Mouse (Mus musculus): ENCODE measurements around the gene Rad51b. TPM values are rescaled to one million over a fixed set of nuclear protein-coding genes. Genes with fewer than 3 reads are reported as not detected.

Rad51b gene
- polyA plus RNA-seq, 1 experiment from 2014 or later: 5.1 TPM

GRCm38 (mm10) chr12:79610511-79611103 is 313.5 kb downstream of the Rad51b start:
- in situ Hi-C loops (cut with MboI; ENCODE audit: low pct_unique_long_range_greater_than_20kb): loop anchor here (5.0 to 25.0 kb wide), 4 partner anchors 253 to 777 kb away; no protein-coding TSS in a partner anchor
- CTCF ChIA-PET: interaction anchor here (1.3 to 1.7 kb wide), 3 partner anchors 10 to 252 kb away, joined by 4 to 9 read pairs (median 4); no protein-coding TSS in a partner anchor
- TF ChIP-seq CTCF (IDR thresholded peaks at IDR 0.05): no peak
- DNase-seq (ENCODE audit: low read depth, low spot score) (no peak), ATAC-seq (no peak)
- POLR2A ChIA-PET: interaction anchor here (1.4 kb wide), 1 partner anchor 498 kb away, joined by 5 read pairs; no protein-coding TSS in a partner anchor
- H3K27me3 ChIP-seq: no peaks in the 10 kb centered on the region

DNA sequence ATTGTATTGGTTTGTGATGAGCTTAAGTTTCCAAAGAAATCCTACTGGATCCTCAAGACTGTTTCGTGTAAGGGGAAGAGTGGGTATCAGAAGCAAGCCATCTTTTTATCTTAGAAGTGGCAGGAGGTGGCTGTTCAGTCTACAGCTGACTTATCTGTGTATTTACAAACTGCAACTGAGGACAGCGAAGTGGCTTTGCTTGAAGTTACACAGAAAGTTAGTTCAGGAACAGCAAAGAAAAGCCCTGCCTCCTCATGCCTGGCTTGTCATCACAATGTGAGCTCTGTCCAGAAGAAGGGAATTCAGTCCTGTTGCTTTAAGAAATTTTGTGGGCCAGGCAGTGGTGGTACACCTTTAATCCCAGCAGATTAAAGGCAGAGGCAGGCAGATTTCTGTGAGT is 314.6 kb downstream of the Rad51b start:
- no peaks in the 10 kb centered on the region for H3K27me3 ChIP-seq
- in situ Hi-C loops (cut with MboI; ENCODE audit: low pct_unique_long_range_greater_than_20kb): loop anchor here (5.0 to 25.0 kb wide), 4 partner anchors 254 to 776 kb away; no protein-coding TSS in a partner anchor
- TF ChIP-seq CTCF (IDR thresholded peaks at IDR 0.05): no peak
- CTCF ChIA-PET: interaction anchor here (1.3 to 1.7 kb wide), 5 partner anchors 11 to 529 kb away, joined by 3 to 9 read pairs (median 4); no protein-coding TSS in a partner anchor
- DNase-seq (ENCODE audit: low read depth, low spot score): no peak
- ATAC-seq: no peak
- POLR2A ChIA-PET: interaction anchor here (0.6 to 1.2 kb wide), 2 partner anchors 251 to 521 kb away, joined by 3 to 4 read pairs; no protein-coding TSS in a partner anchor

- ChIA-PET CTCF (interaction anchor here (1.3 kb wide), 2 partner anchors 128 to 528 kb away, joined by 3 to 5 read pairs; no protein-coding TSS in a partner anchor), POLR2A (interaction anchor here (1.0 to 1.2 kb wide), 2 partner anchors 519 to 520 kb away, joined by 4 to 5 read pairs; no protein-coding TSS in a partner anchor)
- DNase-seq (ENCODE audit: low read depth, low spot score) (no peak), ATAC-seq (peak; percentile 54)
- no peaks in the 10 kb centered on the region for H3K27me3 ChIP-seq
- in situ Hi-C loops (cut with MboI; ENCODE audit: low pct_unique_long_range_greater_than_20kb): loop anchor here (5.0 to 25.0 kb wide), 4 partner anchors 255 to 775 kb away; no protein-coding TSS in a partner anchor
- TF ChIP-seq CTCF (IDR thresholded peaks at IDR 0.05): peak; percentile 95
Observed at GRCm38 (mm10) chr12:79612334-79613060, 315.4 kb downstream of the Rad51b start.

- CTCF ChIA-PET: no interaction called here
- POLR2A ChIA-PET: interaction anchor here (1.0 kb wide), 1 partner anchor 518 kb away, joined by 5 read pairs; no protein-coding TSS in a partner anchor
- ATAC-seq (no peak), DNase-seq (ENCODE audit: low read depth, low spot score) (no peak)
- TF ChIP-seq CTCF (IDR thresholded peaks at IDR 0.05): no peak
- in situ Hi-C loops (cut with MboI; ENCODE audit: low pct_unique_long_range_greater_than_20kb): loop anchor here (5.0 to 25.0 kb wide), 4 partner anchors 256 to 774 kb away; no protein-coding TSS in a partner anchor
- no peaks in the 10 kb centered on the region for H3K27me3 ChIP-seq
Observed at GRCm38 (mm10) chr12:79613061-79613788, 316.1 kb downstream of the Rad51b start.

DNA sequence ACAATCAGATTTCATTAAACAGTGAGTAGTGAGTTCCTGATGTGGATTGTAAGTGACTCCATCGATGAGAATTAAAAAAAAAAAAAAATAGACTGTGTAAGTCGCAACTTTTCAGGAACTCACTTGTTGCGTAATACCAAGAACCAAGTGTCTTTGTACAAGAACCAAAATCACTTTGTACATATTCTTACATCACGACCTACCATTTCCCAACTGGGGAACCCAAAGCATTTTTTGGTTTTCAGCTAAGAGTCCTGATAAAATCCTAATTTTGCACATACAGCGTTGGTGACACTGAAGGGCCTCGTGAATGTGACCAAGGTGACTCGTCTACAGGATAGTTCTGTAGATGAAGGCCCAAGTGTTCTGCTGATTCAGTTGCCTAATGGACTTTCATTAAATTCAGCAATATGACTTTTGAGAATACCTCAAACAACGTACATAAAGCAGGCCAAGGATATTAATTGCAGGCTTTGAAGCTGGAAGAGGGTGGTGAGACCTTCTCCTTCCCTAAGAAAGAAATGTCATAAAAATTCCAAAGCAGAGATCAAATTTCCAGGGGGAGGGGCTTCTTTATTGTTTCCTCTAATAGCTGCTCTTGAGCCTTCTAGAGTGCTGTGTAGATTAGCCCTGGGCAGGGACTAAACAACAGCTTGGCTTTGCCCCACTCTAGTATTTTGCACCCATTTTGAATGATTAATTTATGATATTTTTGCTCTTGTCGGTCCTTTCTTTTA is 316.9 kb downstream of the Rad51b start:
- POLR2A ChIA-PET: interaction anchor here (0.8 to 1.0 kb wide), 2 partner anchors 499 to 518 kb away, joined by 4 to 5 read pairs; partner anchors contain the start of gene Zfp36l1
- in situ Hi-C loops (cut with MboI; ENCODE audit: low pct_unique_long_range_greater_than_20kb): loop anchor here (5.0 to 25.0 kb wide), 4 partner anchors 257 to 773 kb away; no protein-coding TSS in a partner anchor
- no peak for ATAC-seq

GRCm38 (mm10) chr12:79614583-79614953 is 317.5 kb downstream of the Rad51b start:
- no peak for TF ChIP-seq CTCF (IDR thresholded peaks at IDR 0.05)
- ATAC-seq (no peak), DNase-seq (ENCODE audit: low read depth, low spot score) (no peak)
- H3K27me3 ChIP-seq: no peaks in the 10 kb centered on the region
- ChIA-PET CTCF (interaction anchor here (1.1 to 1.5 kb wide), 2 partner anchors 10 to 489 kb away, joined by 3 read pairs; no protein-coding TSS in a partner anchor), POLR2A (interaction anchor here (0.8 kb wide), 1 partner anchor 499 kb away, joined by 4 read pairs; the partner anchor contains the start of gene Zfp36l1)
- in situ Hi-C loops (cut with MboI; ENCODE audit: low pct_unique_long_range_greater_than_20kb): loop anchor here (5.0 to 25.0 kb wide), 4 partner anchors 257 to 773 kb away; no protein-coding TSS in a partner anchor

More for the DNA sequence above, 316.9 kb downstream of the Rad51b start:
- DNase-seq (ENCODE audit: low read depth, low spot score): no peak
- no peaks in the 10 kb centered on the region for H3K27me3 ChIP-seq
- CTCF ChIA-PET: interaction anchor here (1.1 to 1.5 kb wide), 2 partner anchors 9 to 490 kb away, joined by 3 read pairs; no protein-coding TSS in a partner anchor
- TF ChIP-seq CTCF (IDR thresholded peaks at IDR 0.05): no peak

GRCm38 (mm10) chr12:79615717-79616316 is 318.7 kb downstream of the Rad51b start:
- CTCF ChIA-PET: interaction anchor here (1.5 kb wide), 1 partner anchor 11 kb away, joined by 3 read pairs; no protein-coding TSS in a partner anchor
- no peak for TF ChIP-seq CTCF (IDR thresholded peaks at IDR 0.05)
- in situ Hi-C loops (cut with MboI; ENCODE audit: low pct_unique_long_range_greater_than_20kb): loop anchor here (25.0 kb wide), 1 partner anchor 771 kb away; no protein-coding TSS in a partner anchor
- POLR2A ChIA-PET: no interaction called here
- DNase-seq (ENCODE audit: low read depth, low spot score) (no peak), ATAC-seq (no peak)
- H3K27me3 ChIP-seq: no peaks in the 10 kb centered on the region

- H3K27me3 ChIP-seq: no peaks in the 10 kb centered on the region
- in situ Hi-C loops (cut with MboI; ENCODE audit: low pct_unique_long_range_greater_than_20kb): loop anchor here (25.0 kb wide), 1 partner anchor 768 kb away; no protein-coding TSS in a partner anchor
- POLR2A ChIA-PET: no interaction called here
- CTCF ChIA-PET: no interaction called here
- ATAC-seq (no peak), DNase-seq (ENCODE audit: low read depth, low spot score) (no peak)
- peak; percentile 16 for TF ChIP-seq CTCF (IDR thresholded peaks at IDR 0.05)
Observed at GRCm38 (mm10) chr12:79619009-79619408, 321.9 kb downstream of the Rad51b start.

Data from Patski (cell line).